Mouse (Mus musculus) heart, postnatal 4 days (tissue): ENCODE measurements around the gene Rag1. TPM values are rescaled to one million over a fixed set of nuclear protein-coding genes. Genes with fewer than 3 reads are reported as not detected.

Experiments used
- total RNA-seq, 2 experiments: library from RNA; stranded (reverse); gene quantifications; 2 replicates each; pipeline ENCODE4 v1.2.3; 2021

Gene Rag1
- total RNA-seq, 2 experiments from 2014 or later = 0.09 to 0.41 TPM

Other genes starting within 250 kb of the Rag1 start
- not detected for gene Rag2, start 24.8 kb downstream of the Rag1 start, total RNA-seq
- gene B230118H07Rik, start within 50 bp of the Rag1 start, total RNA-seq = 10 to 100 TPM; 44.8 to 48.7 TPM
- gene Traf6, start 28.9 kb upstream of the Rag1 start, total RNA-seq = 10 to 100 TPM; 14.3 to 15.0 TPM
- 1 to 10 TPM; 3.8 to 4.6 TPM for gene Prr5l, start 233.5 kb upstream of the Rag1 start, total RNA-seq
- 10 to 100 TPM; 28.4 to 30.1 TPM for gene Commd9, start 236.7 kb upstream of the Rag1 start, total RNA-seq